Mouse (Mus musculus): ENCODE data around the gene Bnip1.

The Bnip1 gene

DNA sequence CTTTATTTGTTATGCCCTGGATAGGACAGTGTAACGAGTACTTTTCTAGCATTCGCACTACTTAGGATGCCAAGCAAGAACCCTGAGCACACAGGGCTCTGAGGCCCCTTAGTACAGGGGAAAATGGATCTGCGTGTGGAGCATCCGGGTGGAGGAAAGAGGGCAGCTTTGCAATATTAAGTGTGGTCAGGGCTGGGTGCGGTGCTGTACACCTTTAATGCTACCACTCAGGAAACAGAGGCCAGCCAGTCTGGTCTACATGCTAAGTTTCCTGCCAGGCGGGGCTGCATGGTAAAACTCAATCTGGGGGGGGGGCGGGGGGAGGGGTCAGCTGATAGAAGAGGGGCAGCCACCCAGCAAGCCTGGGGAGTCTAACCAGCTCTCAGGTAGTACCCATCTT is 14.5 kb downstream of the Bnip1 start:
- no peak for DNase-seq

DNA sequence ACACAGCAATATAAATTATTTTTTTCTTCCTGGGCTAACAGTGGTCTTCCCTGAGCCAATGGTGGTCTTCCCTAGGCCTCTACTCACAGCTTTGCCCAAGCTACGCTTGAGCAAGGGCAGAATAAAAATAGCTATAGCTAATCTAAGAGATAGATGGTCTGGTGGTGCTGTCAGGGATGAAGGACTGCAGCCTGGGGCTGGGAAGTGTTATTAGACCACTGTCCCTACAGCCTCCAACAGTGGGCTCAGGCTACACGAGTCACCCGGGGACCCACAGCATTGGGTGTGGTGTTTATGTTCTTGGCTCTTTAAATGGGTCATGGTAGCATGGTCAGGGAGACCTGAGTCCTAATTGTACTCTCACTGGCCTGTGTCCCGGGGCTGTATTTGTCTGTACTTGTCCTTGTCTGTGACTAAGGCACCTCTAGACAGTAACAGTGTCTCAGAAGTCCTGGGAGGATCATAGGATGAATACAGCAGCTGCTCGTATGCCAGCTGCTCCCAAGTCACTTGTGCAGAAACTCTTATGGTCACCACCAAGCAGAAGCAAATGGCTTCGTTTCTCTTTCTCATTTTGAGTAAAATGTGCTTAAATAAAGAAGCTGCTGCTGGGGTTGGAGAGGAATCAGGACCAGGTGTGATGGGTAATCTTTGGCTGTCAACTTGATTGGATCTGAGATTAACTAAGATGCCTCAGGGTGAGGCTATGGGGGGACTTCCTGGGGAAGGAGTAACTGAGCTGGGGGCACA is 16.7 kb downstream of the Bnip1 start:
- no peak for DNase-seq

DNA sequence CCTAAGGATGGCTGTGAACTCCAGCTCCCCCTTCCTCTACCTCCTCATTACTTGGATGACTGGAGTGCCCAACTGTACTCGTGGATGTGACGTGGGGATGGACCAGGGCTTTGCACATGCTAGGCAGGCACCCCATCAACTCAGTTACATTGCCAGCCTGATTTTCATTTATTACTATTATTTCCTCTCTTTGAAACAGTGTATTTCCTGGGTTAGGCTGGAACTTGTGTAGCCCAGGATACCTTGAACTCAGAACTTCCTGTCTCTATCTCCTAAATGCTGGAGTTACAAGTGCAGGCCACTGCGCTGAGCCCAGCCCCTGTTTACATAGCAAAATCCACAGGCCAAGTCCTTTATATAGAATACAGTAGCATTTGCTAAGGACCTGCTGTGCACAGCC is 22.0 kb downstream of the Bnip1 start:
- no peak for DNase-seq

DNA sequence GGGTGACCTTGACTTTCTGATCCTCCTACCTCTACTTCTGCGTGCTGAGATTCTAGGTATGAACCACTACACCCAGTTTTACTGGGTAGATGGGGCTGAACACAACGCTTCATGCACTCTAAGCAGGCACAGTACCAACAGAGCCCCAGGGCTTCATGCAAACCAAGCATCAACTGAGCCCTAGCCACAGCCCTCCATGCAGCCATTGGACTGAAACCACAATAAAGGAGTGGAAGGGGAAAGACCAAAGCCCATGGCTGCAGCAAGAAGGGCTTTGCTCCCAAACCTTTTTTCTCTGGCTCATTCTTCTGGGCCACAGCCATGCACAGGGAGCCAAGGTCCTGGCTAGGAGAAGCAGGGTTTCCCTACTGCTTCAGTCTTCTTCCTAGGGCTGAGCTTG is 31.7 kb downstream of the Bnip1 start:
- no peak for DNase-seq

DNA sequence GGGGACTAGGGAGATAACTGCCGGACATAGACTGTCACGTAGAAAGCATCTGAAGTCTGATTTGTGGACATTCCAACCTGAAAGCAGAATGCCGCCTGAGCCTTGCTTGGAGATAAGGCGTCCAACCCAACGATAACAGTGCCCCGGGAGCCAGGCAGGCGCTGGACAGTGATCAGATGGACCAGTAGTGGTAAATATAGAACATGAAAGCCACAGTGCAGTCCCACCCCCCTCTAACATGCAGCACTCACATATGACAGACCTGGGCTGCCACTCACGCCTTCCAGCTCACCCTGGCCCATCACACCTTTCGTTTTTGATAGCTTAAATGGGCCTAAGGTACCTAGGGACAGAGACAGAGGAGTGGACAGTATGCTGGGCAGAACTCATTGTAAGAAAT is 32.6 kb downstream of the Bnip1 start:
- DNase-seq, result no peak

DNA sequence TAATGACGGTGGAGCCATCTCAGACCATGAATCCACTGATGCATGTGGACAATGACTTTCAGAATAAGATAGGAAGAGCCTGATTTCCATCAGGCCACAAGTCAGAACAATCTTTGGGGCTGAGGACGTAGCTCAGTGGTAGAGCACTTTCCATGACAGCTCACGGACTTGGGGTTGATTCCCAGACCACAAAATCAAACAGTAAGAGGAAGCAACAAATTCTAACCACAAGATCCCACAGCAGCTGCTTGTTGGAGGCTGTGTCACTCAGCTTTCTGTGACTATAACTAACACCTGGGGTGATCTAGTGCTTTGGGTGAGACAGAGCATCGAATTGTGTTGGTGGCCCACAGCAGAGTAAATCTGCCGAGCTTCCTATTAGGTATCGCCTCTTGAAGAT is 35.9 kb downstream of the Bnip1 start:
- DNase-seq, result no peak

- no peak for DNase-seq
Observed at GRCm38 (mm10) chr17:26817776-26818175, 36.9 kb downstream of the Bnip1 start.

- DNase-seq, result no peak
Observed at GRCm38 (mm10) chr17:26826131-26826530, 45.3 kb downstream of the Bnip1 start.

- no peak for DNase-seq
Observed at GRCm38 (mm10) chr17:26833806-26834205, 52.9 kb downstream of the Bnip1 start.

DNA sequence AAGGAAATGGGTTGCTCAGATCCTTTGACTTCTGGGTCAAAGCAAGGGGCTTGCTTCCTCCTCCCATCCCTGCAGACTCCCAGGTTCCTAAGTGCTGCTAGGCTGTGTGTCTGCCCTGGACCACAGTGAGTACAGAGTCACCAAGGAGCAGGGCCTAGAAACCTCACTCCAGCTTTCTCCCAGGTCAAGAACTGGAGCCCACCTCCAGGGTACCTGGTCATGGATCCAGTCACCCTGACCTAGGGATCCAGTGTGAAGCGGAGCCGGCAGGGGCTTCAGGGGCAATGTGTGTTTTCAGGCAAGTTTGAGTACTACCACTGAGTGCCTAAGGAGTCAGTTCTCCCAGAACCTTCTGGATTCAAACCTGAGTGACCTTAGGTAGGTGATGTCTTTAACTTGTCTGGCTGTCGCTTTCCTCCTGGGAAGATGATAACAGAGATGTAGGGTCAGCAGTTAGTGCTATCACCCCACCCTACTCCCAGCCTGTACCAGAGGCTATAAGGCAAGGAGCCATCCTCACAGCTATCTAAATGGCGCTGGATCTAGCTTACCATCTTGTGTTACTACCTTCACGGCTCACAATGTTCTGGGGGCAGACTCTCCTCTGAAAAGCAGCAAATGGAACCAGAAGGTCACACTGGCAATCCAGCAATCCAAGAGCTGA is 53.6 kb downstream of the Bnip1 start:
- no peak for DNase-seq

DNA sequence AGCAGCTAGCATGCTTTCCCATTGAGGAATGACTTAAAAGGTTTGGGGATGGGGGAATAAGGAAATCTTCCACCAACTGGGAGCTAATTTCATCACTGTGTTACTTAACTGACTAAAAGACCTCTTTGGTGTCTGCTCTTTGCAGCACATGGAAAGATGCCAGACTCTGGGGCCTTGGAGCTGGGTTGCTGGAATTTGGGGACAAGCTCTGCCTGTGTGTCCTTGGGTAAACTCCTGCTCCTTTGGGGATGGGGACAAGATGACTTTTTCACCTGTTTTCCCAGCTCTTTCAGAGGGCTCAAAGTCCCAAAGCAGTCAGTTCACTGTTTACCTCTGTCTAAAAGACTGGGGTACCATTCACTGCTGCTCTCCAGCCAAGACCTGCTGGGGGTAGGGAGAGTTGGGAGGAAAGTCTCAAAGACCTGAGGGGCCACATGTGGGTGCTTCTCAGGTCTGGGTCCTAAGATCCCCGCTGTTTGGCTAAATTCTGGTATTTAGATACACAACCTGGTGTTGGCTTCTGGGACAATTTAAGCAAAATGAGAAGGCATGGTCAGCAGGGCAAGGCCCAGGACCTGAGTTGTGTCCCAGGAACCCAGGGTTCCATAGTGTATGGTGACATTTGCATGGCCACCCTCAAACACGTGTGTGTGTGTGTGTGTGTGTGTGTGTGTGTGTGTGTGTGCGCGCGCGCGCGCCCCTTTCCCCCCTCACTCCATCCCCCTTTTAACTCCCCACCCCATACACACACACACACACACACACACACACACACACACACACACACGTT is 54.3 kb downstream of the Bnip1 start:
- DNase-seq, result no peak

DNA sequence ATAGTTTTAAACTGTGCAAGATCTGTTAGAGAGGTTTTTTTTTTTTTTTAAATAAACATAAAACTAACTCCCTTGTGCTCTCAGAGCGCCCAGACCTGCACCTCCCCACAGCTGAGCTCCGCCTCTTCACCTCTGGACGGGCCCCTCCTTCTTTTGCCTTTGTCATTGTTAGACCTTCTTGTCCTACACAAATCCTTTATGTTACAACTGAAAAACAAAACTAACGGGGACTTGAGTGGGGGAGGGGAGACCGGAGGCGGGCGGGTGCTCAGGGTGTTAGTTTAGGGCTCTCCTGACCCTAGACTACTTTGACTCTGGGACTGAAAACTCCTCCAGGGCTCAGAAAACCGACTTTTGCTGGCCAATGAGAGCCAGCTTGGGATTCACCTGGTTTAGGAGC is 55.1 kb downstream of the Bnip1 start:
- no peak for DNase-seq

GRCm38 (mm10) chr17:26836377-26836776 is 55.5 kb downstream of the Bnip1 start:
- DNase-seq, result no peak

DNA sequence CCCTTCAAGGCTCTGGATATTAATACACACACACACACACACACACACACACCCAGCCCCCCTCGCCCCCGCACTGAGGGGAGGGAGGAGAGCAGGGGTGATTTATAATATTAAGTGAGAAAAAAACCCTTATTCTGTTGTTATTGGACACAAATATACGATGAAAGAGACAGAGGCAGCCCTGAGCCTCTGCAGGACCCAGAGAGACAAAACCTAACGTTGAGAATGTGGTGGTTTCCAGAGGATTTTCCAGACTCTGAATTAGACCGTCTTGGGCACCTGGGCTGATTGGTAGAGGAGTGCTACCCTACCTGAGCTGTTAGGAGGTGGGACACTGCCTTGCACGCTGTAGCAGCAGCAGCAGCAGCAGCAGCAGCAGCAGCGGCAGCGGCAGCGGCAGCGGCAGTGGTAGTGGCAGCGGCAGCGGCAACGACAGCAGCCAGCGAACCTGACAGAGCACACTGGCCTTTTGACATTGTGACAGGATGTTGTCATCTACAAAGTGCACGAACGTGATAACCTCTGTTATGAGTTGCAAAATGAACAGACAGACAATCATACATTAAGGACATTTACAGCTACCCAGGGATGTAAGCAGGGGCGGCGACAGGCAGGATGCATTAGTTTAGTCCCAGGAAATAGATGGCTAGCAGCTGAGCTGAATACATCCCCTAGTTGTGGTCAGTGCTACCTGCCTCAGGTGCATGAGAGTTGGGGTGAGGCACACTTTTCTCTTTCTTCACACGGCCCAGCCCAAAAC is 56.1 kb downstream of the Bnip1 start:
- DNase-seq, result no peak

DNA sequence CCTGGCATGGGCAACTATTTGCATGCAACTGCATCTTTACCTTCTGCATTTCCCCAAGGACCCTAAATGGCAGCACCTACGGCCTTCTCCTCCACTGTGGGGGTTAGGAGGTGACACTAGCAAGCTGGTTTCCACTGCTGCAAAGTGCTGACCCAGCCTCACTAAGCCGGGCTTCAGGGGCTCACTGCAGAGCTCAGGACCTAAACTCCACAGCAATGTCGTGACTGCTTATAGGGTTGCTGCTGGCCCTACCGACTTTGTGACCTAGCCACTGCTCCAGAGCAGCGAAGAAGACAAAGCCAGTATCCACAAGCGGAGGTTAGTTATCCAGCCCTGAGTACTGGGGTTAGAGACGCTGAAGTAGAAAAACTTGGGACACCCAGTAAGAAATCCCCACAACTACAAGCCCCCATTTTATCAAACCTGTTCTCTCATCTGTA is 56.7 kb downstream of the Bnip1 start:
- no peak for DNase-seq

DNA sequence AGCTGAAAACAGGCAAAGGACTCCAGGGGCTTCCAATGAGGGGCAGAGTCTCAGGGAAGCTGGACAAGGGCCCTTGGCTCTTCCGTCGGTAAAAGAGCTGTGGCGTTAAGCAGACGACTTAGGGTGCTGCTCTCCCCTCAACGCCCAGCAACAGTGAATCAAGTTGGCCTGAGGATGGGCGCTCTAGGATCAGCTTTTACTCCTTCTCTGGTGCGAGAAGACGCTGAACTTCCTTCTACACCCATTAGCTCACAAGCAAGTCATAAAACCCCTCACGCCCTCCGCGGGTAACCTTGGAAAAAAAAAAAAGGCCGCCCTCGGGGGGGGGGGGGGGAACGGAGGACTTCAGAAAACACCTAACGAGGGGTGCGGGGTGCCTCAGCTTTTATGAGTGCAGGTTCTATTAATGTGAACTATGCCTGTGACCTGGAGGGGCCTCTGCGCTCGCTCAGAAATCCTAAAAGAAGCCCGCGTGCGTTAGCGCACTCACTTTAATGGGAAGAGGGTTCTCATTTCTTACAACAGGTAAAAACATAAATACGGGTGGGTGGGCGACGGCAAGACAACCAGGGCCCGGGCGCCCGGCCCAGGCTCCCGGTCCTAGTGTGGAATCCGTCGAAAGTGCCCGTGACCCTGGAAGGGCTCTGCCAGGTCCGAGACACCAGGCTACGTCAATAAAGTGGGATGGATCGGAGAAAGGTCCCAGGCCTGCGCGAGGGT is 57.5 kb downstream of the Bnip1 start:
- DNase-seq, result no peak

- no peak for DNase-seq
Observed at GRCm38 (mm10) chr17:26838911-26839717, 58.2 kb downstream of the Bnip1 start.

GRCm38 (mm10) chr17:26839718-26840438 is 59.0 kb downstream of the Bnip1 start:
- DNase-seq, result no peak

DNA sequence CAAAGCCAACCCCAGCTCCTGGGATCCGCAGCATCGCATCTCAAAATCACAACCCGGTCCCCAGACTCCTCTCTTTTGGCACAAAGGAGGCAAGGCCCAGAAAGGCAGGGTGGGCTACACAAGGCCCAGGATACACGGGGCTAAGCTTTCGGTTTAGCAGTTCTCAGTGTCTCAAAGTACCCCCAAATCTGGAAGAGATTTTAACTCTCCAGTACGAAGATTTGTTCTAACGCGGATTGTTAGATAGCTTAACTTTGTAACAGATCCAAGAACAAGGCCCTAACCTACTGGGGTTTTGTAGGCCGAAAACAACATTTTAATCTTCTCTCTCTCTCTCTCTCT is 59.5 kb downstream of the Bnip1 start:
- DNase-seq, result no peak

DNA sequence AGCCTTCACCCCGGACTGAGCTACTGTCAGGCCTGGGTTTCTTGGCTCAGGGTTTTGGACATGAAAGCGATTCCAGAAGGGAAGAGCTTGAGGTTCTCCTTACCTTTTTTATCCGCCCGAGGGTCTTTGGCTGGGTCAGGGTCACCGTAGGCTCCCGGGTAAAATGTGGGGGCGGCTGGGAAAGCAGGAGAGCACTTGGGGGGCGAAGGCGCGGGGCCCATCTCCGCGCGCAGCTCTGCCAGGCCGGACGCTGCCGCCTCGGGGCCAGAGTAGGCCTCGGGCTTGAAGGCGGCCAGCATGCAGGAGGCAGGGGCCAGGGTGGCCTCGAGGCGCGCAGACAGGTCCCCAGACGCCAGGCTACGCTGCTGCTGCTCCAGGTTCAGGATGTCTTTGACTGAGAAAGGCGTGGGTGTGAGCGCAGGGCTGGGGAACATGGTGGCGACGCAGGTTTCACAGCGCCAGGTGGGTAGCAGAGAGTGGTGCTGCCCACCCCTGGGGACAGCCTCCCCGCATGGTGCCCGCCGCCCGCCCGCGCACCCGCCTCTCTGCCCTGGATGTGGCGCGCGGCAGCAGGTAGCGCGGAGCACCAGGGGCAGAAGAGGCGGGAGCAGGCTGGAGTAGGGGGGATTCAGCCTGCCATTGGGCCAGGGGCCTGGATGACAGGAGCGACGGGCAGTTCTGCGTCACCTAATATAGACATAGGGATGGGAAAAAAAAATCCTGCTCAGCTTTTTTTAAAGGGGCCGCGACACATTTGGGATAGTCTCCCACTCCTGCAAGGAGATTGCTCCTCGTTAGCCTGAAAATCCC is 60.3 kb downstream of the Bnip1 start:
- DNase-seq, result no peak
